Mouse (Mus musculus): ENCODE results near the gene Trak1.

GRCm38 (mm10) chr9:121330065-121330464 is 32.8 kb downstream of the Trak1 start:
- no peak for TF ChIP-seq CTCF (IDR thresholded peaks at IDR 0.05; ENCODE audit: low read depth)
- TF ChIP-seq EP300 (IDR thresholded peaks at IDR 0.05; ENCODE audit: low read depth): no peak

All from liver, embryonic 14.5 days (tissue).